Mouse (Mus musculus) MEL (cell line): Measurements from ENCODE around the gene Eef1akmt3.

Experiments
- CHD2 ChIP-seq: IDR thresholded peaks from 2 replicates; pipeline ENCODE4 v1.6.1; 2011; ENCODE audit warnings: low read length, improper control_type of control experiment
- CTCF ChIP-seq, 3 experiments: IDR thresholded peaks in 2 of 3; conservative IDR thresholded peaks in 1 of 3; 2 replicates each; pipeline ENCODE4 v1.5.1; 2011 to 2012; ENCODE audit warnings: low read length in 3 of 3, low read depth in 2 of 3, mild to moderate bottlenecking in 2 of 3, improper control_type of control experiment in 1 of 3, inconsistent platforms in 1 of 3, mixed read lengths in 1 of 3, moderate library complexity in 1 of 3; ENCODE audit not compliant: control insufficient read depth in 1 of 3, insufficient read depth in 1 of 3, poor library complexity in 1 of 3, severe bottlenecking in 1 of 3
- JUND ChIP-seq: IDR thresholded peaks from 2 replicates; pipeline ENCODE4 v1.6.1; 2011; ENCODE audit warnings: low read depth, mild to moderate bottlenecking, improper control_type of control experiment, low read length
- TCF12 ChIP-seq: IDR thresholded peaks from 2 replicates; pipeline ENCODE4 v1.6.1; 2014; ENCODE audit warnings: low read depth, mild to moderate bottlenecking, inconsistent platforms, low read length, improper control_type of control experiment, moderate library complexity
- USF1 ChIP-seq: IDR thresholded peaks from 2 replicates; pipeline ENCODE4 v1.6.1; 2014; ENCODE audit warnings: low read depth, mild to moderate bottlenecking, inconsistent platforms, low read length, improper control_type of control experiment, moderate library complexity

GRCm38 (mm10) chr10:127040569-127041214, 621 bp downstream of the Eef1akmt3 start:
- TF ChIP-seq CTCF (IDR thresholded peaks at IDR 0.05 in 2 of 3, conservative IDR thresholded peaks at IDR 0.05 in 1 of 3; ENCODE audit: control insufficient read depth in 1 of 3, insufficient read depth in 1 of 3, low read depth in 2 of 3, low read length in 3 of 3, poor library complexity in 1 of 3, severe bottlenecking in 1 of 3): no peak
- TF ChIP-seq CHD2: no peak
- TF ChIP-seq JUND: no peak
- TF ChIP-seq TCF12: no peak
- TF ChIP-seq USF1: no peak
